Mouse (Mus musculus) olfactory bulb, adult 2 months (tissue): ENCODE measurements around the gene Dis3l.

ENCODE experiments used
- CTCF ChIP-seq: fragments of 200-500 bp; IDR thresholded peaks from 2 replicates; pipeline ENCODE4 v1.5.1; 2012; ENCODE audit warnings: low read depth, mild to moderate bottlenecking, low read length, moderate library complexity; ENCODE audit not compliant: insufficient read depth
- POLR2A ChIP-seq: fragments of 200-500 bp; IDR thresholded peaks from 2 replicates; pipeline ENCODE4 v1.6.1; 2012; ENCODE audit warnings: mild to moderate bottlenecking, low read depth, low read length, moderate library complexity; ENCODE audit not compliant: insufficient read depth

DNA sequence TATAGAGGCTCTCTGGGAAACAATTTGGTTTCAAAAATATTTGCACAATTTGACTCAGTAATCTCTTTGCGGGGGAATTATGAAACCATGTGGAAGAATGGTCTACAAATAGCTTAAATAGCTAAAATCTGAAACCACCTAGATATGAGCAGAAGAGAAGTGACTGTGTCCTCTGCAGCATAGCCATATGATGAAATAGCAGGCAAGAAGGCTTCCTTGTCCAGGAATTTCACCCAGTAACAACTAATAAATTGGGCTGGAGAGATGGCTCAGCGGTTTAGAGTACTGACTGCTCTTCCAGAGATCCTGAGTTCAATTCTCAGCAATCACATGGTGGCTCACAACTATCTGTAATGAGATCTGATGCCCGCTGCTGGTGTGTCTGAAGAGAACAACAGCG, 80.1 kb downstream of the Dis3l start:
- no peak for TF ChIP-seq CTCF
- TF ChIP-seq POLR2A, result no peak
